Comparison of ENCODE assay signal across 9 mouse cellular contexts in the genomic region with DNA sequence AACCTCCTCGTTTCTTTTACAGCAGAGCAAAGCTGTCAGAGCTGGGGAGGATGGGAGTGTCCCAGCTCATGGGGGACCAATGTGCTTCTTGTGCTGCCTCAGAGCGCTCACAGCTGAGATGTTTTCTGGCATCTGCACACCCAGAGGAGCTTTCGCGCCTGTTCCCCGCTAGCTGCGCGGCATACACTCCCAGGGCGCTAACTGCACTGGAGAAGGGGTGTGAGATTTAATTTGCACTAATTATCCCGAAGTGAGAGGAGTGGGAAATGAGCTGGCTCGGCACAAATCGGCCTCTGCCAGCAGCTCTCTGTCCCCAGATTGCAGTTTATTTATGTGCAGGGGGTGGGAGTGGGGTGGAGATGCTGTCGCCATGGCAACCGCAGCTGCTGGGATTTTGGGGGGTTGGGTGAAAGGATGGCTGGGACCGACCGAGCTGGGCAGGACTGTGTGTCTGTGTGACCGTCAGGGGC. TPM values are rescaled to one million over a fixed set of nuclear protein-coding genes. Genes with fewer than 3 reads are reported as not detected.
DNase-seq lines count a peak whose midpoint lies in the region; ATAC-seq and TF ChIP-seq lines count a peak whose summit lies in the region.
"Had no signal": no experiment of that assay in that cellular context is flagged by ENCODE, and none has a peak within 500 bp of the region (broad histone marks: within the 10 kb centered on the region; RNA-seq: fewer than 3 reads in every experiment).

No protein-coding gene starts in this region.

- DNase-seq in kidney, adult 18-20 months = no peak
- peak; percentile 93 for DNase-seq in forebrain, postnatal 0 days
- peak; percentile 74 for DNase-seq in left cerebral cortex, postnatal 4 days
- peak; percentile 81 to 87 for DNase-seq in right cerebral cortex, adult 2 months (ENCODE audit: low spot score in 2 of 2)
- no peak for DNase-seq in adrenal gland, adult 18-20 months (ENCODE audit: low spot score in 2 of 2)

- H3K9me3 ChIP-seq in kidney, embryonic 16.5 days (ENCODE audit: low read length) = peaks cover 2% of the 10 kb centered on the region; the same call in 1 of the 2 replicates
- no peaks in the 10 kb centered on the region for H3K9me3 ChIP-seq in forebrain, postnatal 0 days (ENCODE audit: low read length)
- H3K9me3 ChIP-seq in hindbrain, embryonic 16.5 days (ENCODE audit: control insufficient read depth, low read length) = no peaks in the 10 kb centered on the region

- ATAC-seq in kidney, embryonic 16.5 days (ENCODE audit: low FRiP score, low TSS enrichment) = peak; percentile 62
- peak; percentile 93 for ATAC-seq in forebrain, postnatal 0 days
- ATAC-seq in hindbrain, embryonic 16.5 days = peak; percentile 83
- ATAC-seq in CD4-positive, CD25-positive, alpha-beta regulatory T cell, adult 4 months = no peak

- 2% methylated on average over 16 of the region's 16 CpGs for WGBS in kidney, embryonic 16.5 days
- 2% methylated on average over 16 of the region's 16 CpGs for WGBS in forebrain, postnatal 0 days
- WGBS in hindbrain, embryonic 16.5 days = 1% methylated on average over 16 of the region's 16 CpGs

- H3K4me1 ChIP-seq in kidney, embryonic 16.5 days (ENCODE audit: insufficient read depth, low read length) = peaks cover 28% of the 10 kb centered on the region
- peaks cover 17% of the 10 kb centered on the region for H3K4me1 ChIP-seq in forebrain, postnatal 0 days (ENCODE audit: insufficient read depth)
- peaks cover 21% of the 10 kb centered on the region for H3K4me1 ChIP-seq in hindbrain, embryonic 16.5 days (ENCODE audit: control insufficient read depth, insufficient read depth, low read depth, low read length)

- no peaks in the 10 kb centered on the region for H3K27me3 ChIP-seq in kidney, embryonic 16.5 days (ENCODE audit: insufficient read depth, low read length)
- no peaks in the 10 kb centered on the region for H3K27me3 ChIP-seq in forebrain, postnatal 0 days (ENCODE audit: insufficient read depth, low read length)
- no peaks in the 10 kb centered on the region for H3K27me3 ChIP-seq in hindbrain, embryonic 16.5 days (replicated peaks; ENCODE audit: control insufficient read depth, insufficient read depth, low read length)

- H3K9ac ChIP-seq in kidney, embryonic 16.5 days (replicated peaks; ENCODE audit: low read length) = no peak overlapping the region
- peak overlapping the region; percentile 33 for H3K9ac ChIP-seq in forebrain, postnatal 0 days
- peak overlapping the region; percentile 47 for H3K9ac ChIP-seq in hindbrain, embryonic 16.5 days (ENCODE audit: low read depth, low read length)

- TF ChIP-seq CTCF in forebrain, postnatal 0 days (IDR thresholded peaks at IDR 0.05; ENCODE audit: low read depth) = no peak

- H3K4me2 ChIP-seq in kidney, embryonic 16.5 days (replicated peaks; ENCODE audit: low read depth, low read length) = peak overlapping the region; percentile 33
- H3K4me2 ChIP-seq in forebrain, postnatal 0 days (ENCODE audit: low read depth) = peak overlapping the region; percentile 38
- H3K4me2 ChIP-seq in hindbrain, embryonic 16.5 days (ENCODE audit: low read length) = peak overlapping the region; percentile 48

- no peaks in the 10 kb centered on the region for H3K36me3 ChIP-seq in kidney, embryonic 16.5 days (ENCODE audit: insufficient read depth, low read length)
- no peaks in the 10 kb centered on the region for H3K36me3 ChIP-seq in forebrain, postnatal 0 days (ENCODE audit: insufficient read depth)
- no peaks in the 10 kb centered on the region for H3K36me3 ChIP-seq in hindbrain, embryonic 16.5 days (ENCODE audit: control insufficient read depth, insufficient read depth, low read length)

- intact Hi-C loops in left cerebral cortex, postnatal 4 days (cut with DNase I) = loop anchor here (5.0 kb wide), 3 partner anchors 42 to 198 kb away; no protein-coding TSS in a partner anchor

- no peak overlapping the region for H3K4me3 ChIP-seq in kidney, embryonic 16.5 days (ENCODE audit: low read length)
- H3K4me3 ChIP-seq in forebrain, postnatal 0 days (ENCODE audit: low read depth, low read length) = no peak overlapping the region
- peak overlapping the region; percentile 17; the same call in 1 of the 2 replicates for H3K4me3 ChIP-seq in hindbrain, embryonic 16.5 days (ENCODE audit: low read length)
- H3K4me3 ChIP-seq: myocyte had no signal

- peak overlapping the region; percentile 32; the same call in 1 of the 2 replicates for H3K27ac ChIP-seq in kidney, embryonic 16.5 days (ENCODE audit: low read length)
- H3K27ac ChIP-seq in forebrain, postnatal 0 days (ENCODE audit: low read depth, low read length) = peak overlapping the region; percentile 86
- H3K27ac ChIP-seq in hindbrain, embryonic 16.5 days (ENCODE audit: low read depth, low read length) = peak overlapping the region; percentile 74

RNA-seq across cellular contexts. Expression of a gene that starts 50.6 kb away (rescaled TPM):
- polyA plus RNA-seq in kidney, embryonic 16.5 days (2015; fragmentation: Nextera tagmentation; extraction: Ambion mirVana) = 6.2 and 6.4 TPM in 2 replicates
- 45.9 and 48.3 TPM in 2 replicates for total RNA-seq in forebrain, postnatal 0 days (2014; rRNA removed)
- 17.1 and 21.4 TPM in 2 replicates for polyA plus RNA-seq in forebrain, postnatal 0 days (2015; fragmentation: Nextera tagmentation; extraction: Ambion mirVana)
- 15.5 and 16.7 TPM in 2 replicates for polyA plus RNA-seq in hindbrain, embryonic 16.5 days (2015; fragmentation: Nextera tagmentation; extraction: Ambion mirVana)
- total RNA-seq in left cerebral cortex, postnatal 4 days (2021) = 100 to 1,000 TPM; 106 to 110 TPM
- total RNA-seq in adrenal gland, adult 18-20 months (2021) = 10 to 100 TPM; 20.3 to 29.6 TPM
- polyA plus RNA-seq in CD4-positive, CD25-positive, alpha-beta regulatory T cell, adult 4 months (2017; shearing (Covaris generic)) = 1 to 10 TPM in 1 of 2 experiments, under 1 TPM in 1; 0.95 to 1.2 TPM

Comparison
In these comparisons a context has a peak if more than half of its experiments do, and no peak if none do; other contexts are left out.
1. H3K27ac ChIP-seq: peak in every context shown above with its lines; median percentile 86 in forebrain, postnatal 0 days; 74 in hindbrain, embryonic 16.5 days; 32 in kidney, embryonic 16.5 days.
2. DNase-seq: peak in forebrain, postnatal 0 days (single experiment), left cerebral cortex, postnatal 4 days (single experiment) and right cerebral cortex, adult 2 months (2 of 2); none in kidney, adult 18-20 months (single experiment) and adrenal gland, adult 18-20 months (0 of 2).
3. Peak in every context shown above with its lines, with median percentiles within 50 percentile points of each other: H3K4me2 ChIP-seq.